Mouse (Mus musculus) CH12.LX (cell line): Measurements from ENCODE around the gene Cd70. TPM values are rescaled to one million over a fixed set of nuclear protein-coding genes. Genes with fewer than 3 reads are reported as not detected.

Source experiments
- DNase-seq: peaks from one replicate; pipeline ENCODE4 v3.0.0-alpha.2; 2013; ENCODE audit errors: extremely low read depth
- H3K27ac ChIP-seq: 2 replicates; pipeline ENCODE4 v1.5.1; 2012; ENCODE audit warnings: low read depth, mild to moderate bottlenecking, control low read depth, moderate library complexity; ENCODE audit not compliant: insufficient read depth
- H3K27me3 ChIP-seq: replicated peaks from 2 replicates; pipeline ENCODE3; 2012; ENCODE audit warnings: inconsistent platforms
- H3K36me3 ChIP-seq, 2 experiments: replicated peaks in 1 of 2; 2 replicates each; pipeline versions ENCODE3 to v1.6.1; 2012; ENCODE audit warnings: inconsistent platforms in 1 of 2, low read length in 1 of 2, mild to moderate bottlenecking in 1 of 2, mixed read lengths in 1 of 2, moderate library complexity in 1 of 2; ENCODE audit not compliant: control insufficient read depth in 1 of 2, insufficient read depth in 1 of 2
- H3K4me1 ChIP-seq, 2 experiments: 2 replicates each; pipeline ENCODE4 v1.6.1; 2012; ENCODE audit warnings: inconsistent platforms in 1 of 2, moderate library complexity in 1 of 2; ENCODE audit not compliant: insufficient read depth in 2 of 2, control insufficient read depth in 1 of 2
- H3K4me2 ChIP-seq: 2 replicates; pipeline ENCODE4 v1.6.1; 2012; ENCODE audit warnings: low read depth, mild to moderate bottlenecking, control low read depth; ENCODE audit not compliant: poor library complexity, insufficient read depth, severe bottlenecking
- H3K4me3 ChIP-seq, 3 experiments: fragments of 150-350 bp in 1 of 3; sonication (generic) in 1 of 3; replicated peaks in 1 of 3; 2 replicates each; pipeline versions ENCODE3 to v1.5.1; 2011 to 2012; ENCODE audit warnings: low read depth in 2 of 3, low read length in 2 of 3, mild to moderate bottlenecking in 2 of 3, moderate library complexity in 2 of 3, control low read depth in 1 of 3, improper control_type of control experiment in 1 of 3, inconsistent platforms in 1 of 3, mixed read lengths in 1 of 3; ENCODE audit not compliant: poor library complexity in 1 of 3
- H3K79me2 ChIP-seq: replicated peaks from 2 replicates; pipeline ENCODE4 v1.6.1; 2012; ENCODE audit warnings: mild to moderate bottlenecking, moderate library complexity; ENCODE audit not compliant: control insufficient read depth, poor library complexity, insufficient read depth, severe bottlenecking; ENCODE audit errors: extremely low read depth
- H3K9ac ChIP-seq: 2 replicates; pipeline ENCODE4 v1.6.1; 2012; ENCODE audit warnings: low read depth, mild to moderate bottlenecking, control low read depth, moderate library complexity; ENCODE audit not compliant: insufficient read depth
- H3K9me3 ChIP-seq: replicated peaks from 2 replicates; pipeline ENCODE3; 2012; ENCODE audit warnings: low read length, inconsistent platforms, mixed read lengths
- BHLHE40 ChIP-seq: IDR thresholded peaks from 2 replicates; pipeline ENCODE4 v1.6.1; 2011; ENCODE audit warnings: mild to moderate bottlenecking, low read depth, low read length, improper control_type of control experiment
- CHD1 ChIP-seq: IDR thresholded peaks from 2 replicates; pipeline ENCODE4 v1.6.1; 2012; ENCODE audit warnings: low read depth, low read length, improper control_type of control experiment, inconsistent platforms
- E2F4 ChIP-seq: IDR thresholded peaks from 2 replicates; pipeline ENCODE4 v1.6.1; 2011; ENCODE audit warnings: low read depth, low read length, improper control_type of control experiment; ENCODE audit not compliant: insufficient replicate concordance
- ELF1 ChIP-seq: IDR thresholded peaks from 2 replicates; pipeline ENCODE4 v1.6.1; 2014; ENCODE audit warnings: low read depth, mild to moderate bottlenecking, inconsistent platforms, low read length, improper control_type of control experiment
- EP300 ChIP-seq: IDR thresholded peaks from 2 replicates; pipeline ENCODE4 v1.6.1; 2011; ENCODE audit warnings: low read length, improper control_type of control experiment
- ETS1 ChIP-seq: conservative IDR thresholded peaks from 2 replicates; pipeline ENCODE4 v1.6.1; 2012; ENCODE audit warnings: low read depth, mild to moderate bottlenecking, inconsistent platforms, low read length, improper control_type of control experiment, moderate library complexity
- HCFC1 ChIP-seq: IDR thresholded peaks from 2 replicates; pipeline ENCODE4 v1.6.1; 2012; ENCODE audit warnings: low read depth, mild to moderate bottlenecking, inconsistent platforms, low read length, improper control_type of control experiment
- IRF4 ChIP-seq: IDR thresholded peaks from 2 replicates; pipeline ENCODE4 v1.6.1; 2014; ENCODE audit warnings: low read depth, mild to moderate bottlenecking, inconsistent platforms, low read length, improper control_type of control experiment
- JUN ChIP-seq: IDR thresholded peaks from 2 replicates; pipeline ENCODE4 v1.6.1; 2011; ENCODE audit warnings: low read depth, mild to moderate bottlenecking, low read length, improper control_type of control experiment, moderate library complexity; ENCODE audit not compliant: insufficient read depth
- JUND ChIP-seq: conservative IDR thresholded peaks from 2 replicates; pipeline ENCODE4 v1.6.1; 2011; ENCODE audit warnings: low read depth, low read length, improper control_type of control experiment
- MAZ ChIP-seq: IDR thresholded peaks from 2 replicates; pipeline ENCODE4 v1.6.1; 2012; ENCODE audit warnings: low read depth, mild to moderate bottlenecking, inconsistent platforms, low read length, improper control_type of control experiment, moderate library complexity
- MEF2A ChIP-seq: IDR thresholded peaks from 2 replicates; pipeline ENCODE4 v1.6.1; 2014; ENCODE audit warnings: low read depth, mild to moderate bottlenecking, inconsistent platforms, low read length, improper control_type of control experiment, borderline replicate concordance
- MXI1 ChIP-seq: IDR thresholded peaks from 2 replicates; pipeline ENCODE4 v1.6.1; 2011; ENCODE audit warnings: mild to moderate bottlenecking, low read depth, low read length, improper control_type of control experiment
- NRF1 ChIP-seq: IDR thresholded peaks from 2 replicates; pipeline ENCODE4 v1.6.1; 2014; ENCODE audit warnings: low read depth, mild to moderate bottlenecking, inconsistent platforms, low read length, improper control_type of control experiment, moderate library complexity
- PAX5 ChIP-seq: IDR thresholded peaks from 2 replicates; pipeline ENCODE4 v1.6.1; 2012; ENCODE audit warnings: low read length, inconsistent platforms, mixed read lengths
- POLR2AphosphoS2 ChIP-seq: IDR thresholded peaks from 2 replicates; pipeline ENCODE4 v1.6.1; 2011; ENCODE audit warnings: low read depth, low read length, improper control_type of control experiment
- RAD21 ChIP-seq: IDR thresholded peaks from 2 replicates; pipeline ENCODE4 v1.6.1; 2011; ENCODE audit warnings: low read depth, mild to moderate bottlenecking, low read length, improper control_type of control experiment, moderate library complexity
- RCOR1 ChIP-seq: conservative IDR thresholded peaks from 2 replicates; pipeline ENCODE4 v1.6.1; 2012; ENCODE audit warnings: low read depth, mild to moderate bottlenecking, inconsistent platforms, low read length, improper control_type of control experiment
- SIN3A ChIP-seq: IDR thresholded peaks from 2 replicates; pipeline ENCODE4 v1.6.1; 2012; ENCODE audit warnings: low read length, improper control_type of control experiment, inconsistent platforms
- TBP ChIP-seq: conservative IDR thresholded peaks from 2 replicates; pipeline ENCODE4 v1.6.1; 2011; ENCODE audit warnings: low read depth, low read length, improper control_type of control experiment
- TCF12 ChIP-seq: IDR thresholded peaks from 2 replicates; pipeline ENCODE4 v1.6.1; 2014; ENCODE audit warnings: low read depth, mild to moderate bottlenecking, inconsistent platforms, low read length, improper control_type of control experiment
- ZMIZ1 ChIP-seq: IDR thresholded peaks from 2 replicates; pipeline ENCODE4 v1.6.1; 2012; ENCODE audit warnings: low read depth, mild to moderate bottlenecking, inconsistent platforms, low read length, improper control_type of control experiment
- dilution Hi-C: fragments of 300-500 bp; cut with MboI; formaldehyde crosslinking; loops from 2 replicates; pipeline ENCODE4 v1.14.3; 2020; ENCODE audit warnings: low sequenced_read_pairs; ENCODE audit not compliant: extremely low pct_unique_long_range_greater_than_20kb, extremely low pct_ligation_motif_present
- in situ Hi-C: fragments of 300-500 bp; cut with MboI; formaldehyde crosslinking; loops from 3 replicates; pipeline ENCODE4 v1.14.3; 2019; ENCODE audit warnings: low sequenced_read_pairs, low pct_ligation_motif_present, low pct_unique_long_range_greater_than_20kb, mixed read lengths
- polyA plus RNA-seq: library from polyadenylated mRNA; unstranded; fragments of >175 nt; gene quantifications from 2 replicates; pipeline ENCODE4 v1.2.1, GENCODE M21; 2012; ENCODE audit warnings: low read depth; ENCODE audit not compliant: insufficient read length
- total RNA-seq, 2 experiments: library from RNA; depleted of rRNA; stranded (reverse); fragments of 300-350 nt in 1 of 2; fragments of >200 nt in 1 of 2; gene quantifications; 2 replicates each; pipeline ENCODE4 v1.2.3; 2012 to 2014

The Cd70 gene
- total and polyA plus RNA-seq, 3 experiments = 137 to 965 (median 321) TPM

DNA sequence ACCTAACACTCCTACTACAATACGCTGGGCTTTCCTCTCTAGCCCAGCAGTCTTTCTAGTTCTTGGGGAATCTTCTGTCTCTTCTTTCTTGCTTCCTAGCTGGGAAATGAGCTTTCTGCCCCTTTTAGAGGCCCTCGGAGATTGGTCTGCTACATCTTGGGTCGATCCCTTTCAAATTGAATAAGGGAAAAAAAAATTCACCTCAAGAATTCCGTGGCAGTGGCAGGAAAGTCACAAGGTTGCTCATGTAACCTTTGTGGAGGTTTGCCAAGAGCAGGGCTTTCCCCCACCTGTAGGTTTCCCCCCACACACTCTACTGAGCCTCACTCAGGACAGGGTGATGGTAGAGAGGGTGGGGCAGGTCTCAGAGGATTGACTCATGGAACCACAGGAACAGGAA lies 4.2 kb upstream of the Cd70 start:
- peaks cover 24 to 33% of the 10 kb centered on the region in 2 experiments for H3K4me1 ChIP-seq
- in situ Hi-C loops (loop anchor here (5.0 kb wide), 1 partner anchor 41 kb away; no protein-coding TSS in a partner anchor), dilution Hi-C loops (no loop called here)
- H3K36me3 ChIP-seq = peaks cover 0 to 4% of the 10 kb centered on the region in 2 experiments
- H3K4me3 ChIP-seq = no peak overlapping the region
- peaks cover 6% of the 10 kb centered on the region for H3K79me2 ChIP-seq
- peak overlapping the region; percentile 10; the same call in 1 of the 2 replicates for H3K27ac ChIP-seq
- H3K27me3 ChIP-seq = no peaks in the 10 kb centered on the region
- H3K4me2 ChIP-seq = peak overlapping the region; percentile 6; the same call in 1 of the 2 replicates
- TF ChIP-seq ZMIZ1 = peak; percentile 64; the same call in 1 of the 2 replicates
- TF ChIP-seq IRF4 = peak; percentile 20; the same call in 1 of the 2 replicates
- TF ChIP-seq MAZ = peak; percentile 83
- TF ChIP-seq CHD1 = peak; percentile 57; the same call in 1 of the 2 replicates
- TF ChIP-seq MXI1 = peak; percentile 33; the same call in 1 of the 2 replicates
- peak; percentile 20; the same call in 1 of the 2 replicates for TF ChIP-seq EP300
- no peak for TF ChIP-seq ELF1
- TF ChIP-seq JUND = no peak
- no peak for TF ChIP-seq JUN
- no peak for TF ChIP-seq TBP
- no peak for TF ChIP-seq RCOR1
- TF ChIP-seq HCFC1 = no peak
- no peak for TF ChIP-seq TCF12
- TF ChIP-seq MEF2A = 0 out of 2 replicates have a peak, but pooled peaks have one; percentile 10
- TF ChIP-seq BHLHE40 = peak; percentile 21; the same call in 1 of the 2 replicates
- TF ChIP-seq NRF1 = no peak
- no peak for TF ChIP-seq PAX5
- no peak for TF ChIP-seq E2F4
- TF ChIP-seq POLR2AphosphoS2 = no peak
- peak; percentile 32; the same call in 1 of the 2 replicates for TF ChIP-seq SIN3A
- TF ChIP-seq ETS1 = no peak; the same call in 1 of the 2 replicates
- TF ChIP-seq RAD21 = no peak
- TF ChIP-seq, all 38 proteins: peak for 9
- Histone ChIP-seq H3K9ac (no peak overlapping the region), H3K9me3 (peaks cover 19% of the 10 kb centered on the region)
- DNase-seq = no peak
